Mouse (Mus musculus) cerebellum, adult 2 months (tissue): ENCODE measurements around the gene Dvl1. TPM values are rescaled to one million over a fixed set of nuclear protein-coding genes. Genes with fewer than 3 reads are reported as not detected.

Experiments used
- DNase-seq, 2 experiments: peaks; one replicate each; pipeline ENCODE4 v3.0.0; 2021
- H3K27ac ChIP-seq: fragments of 200-500 bp; 2 replicates; pipeline ENCODE4 v1.5.1; 2012; ENCODE audit warnings: low read length, control low read depth, inconsistent platforms; ENCODE audit not compliant: insufficient read depth
- H3K27me3 ChIP-seq: fragments of 200-500 bp; 2 replicates; pipeline ENCODE4 v1.6.1; 2012; ENCODE audit warnings: inconsistent platforms, mild to moderate bottlenecking, low read length, moderate library complexity; ENCODE audit not compliant: control insufficient read depth, insufficient read depth
- H3K4me1 ChIP-seq: fragments of 200-500 bp; 2 replicates; pipeline ENCODE4 v1.6.1; 2011; ENCODE audit warnings: low read length; ENCODE audit not compliant: control insufficient read depth, insufficient read depth
- H3K4me3 ChIP-seq: fragments of 200-500 bp; replicated peaks from 2 replicates; pipeline ENCODE3; 2011; ENCODE audit warnings: mild to moderate bottlenecking, low read depth, low read length, control low read depth; ENCODE audit not compliant: insufficient read depth
- CTCF ChIP-seq: fragments of 200-500 bp; IDR thresholded peaks from 2 replicates; pipeline ENCODE4 v1.5.1; 2011; ENCODE audit warnings: low read depth, mild to moderate bottlenecking, control low read depth, low read length, moderate library complexity, borderline replicate concordance; ENCODE audit not compliant: insufficient read depth
- POLR2A ChIP-seq: fragments of 200-500 bp; IDR thresholded peaks from 2 replicates; pipeline ENCODE4 v1.6.1; 2011; ENCODE audit warnings: low read length, control low read depth, borderline replicate concordance; ENCODE audit not compliant: insufficient read depth
- WGBS: fragments of 180-500 bp; shearing (Covaris S2); methylation state at CpG from one replicate; pipeline ENCODE4 v1.1.7; 2018; 5-methylcytosine and 5-hydroxymethylcytosine counted together
- polyA plus RNA-seq: library from polyadenylated mRNA; depleted of rRNA; stranded (reverse); fragments of >200 nt; gene quantifications from 2 replicates; pipeline ENCODE4 v1.2.3, GENCODE M21; 2012

The Dvl1 gene
- polyA plus RNA-seq, 1 experiment = 160 TPM

DNA sequence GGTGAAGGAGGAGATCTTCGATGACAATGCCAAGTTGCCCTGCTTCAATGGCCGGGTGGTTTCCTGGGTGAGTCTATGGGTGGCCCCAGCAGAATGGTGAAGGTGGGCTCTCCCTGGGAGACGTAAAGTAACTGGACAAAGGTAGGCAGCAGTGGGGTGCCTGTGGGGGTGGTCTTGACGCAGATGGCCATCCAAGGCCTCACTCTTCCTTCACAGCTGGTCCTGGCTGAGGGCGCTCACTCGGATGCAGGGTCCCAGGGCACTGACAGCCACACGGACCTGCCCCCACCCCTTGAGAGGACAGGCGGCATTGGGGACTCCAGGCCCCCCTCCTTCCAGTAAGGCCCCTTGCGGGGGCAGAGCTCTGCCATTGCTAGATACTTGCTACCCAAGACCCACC, 6.2 kb downstream of the Dvl1 start:
- Histone ChIP-seq H3K27ac (no peak overlapping the region), H3K4me1 (peaks cover 30% of the 10 kb centered on the region), H3K4me3 (no peak overlapping the region), H3K27me3 (no peaks in the 10 kb centered on the region)
- WGBS = 79% methylated on average over 9 of the region's 9 CpGs
- no peak for TF ChIP-seq POLR2A
- no peak for TF ChIP-seq CTCF
- DNase-seq = no peak

GRCm38 (mm10) chr4:155854991-155855390, 7.8 kb downstream of the Dvl1 start:
- H3K27me3 ChIP-seq = no peaks in the 10 kb centered on the region
- TF ChIP-seq POLR2A (no peak), CTCF (no peak)
- DNase-seq = no peak
- peaks cover 23% of the 10 kb centered on the region for H3K4me1 ChIP-seq
- H3K4me3 ChIP-seq = no peak overlapping the region
- WGBS = 95% methylated on average over 12 of the region's 12 CpGs
- H3K27ac ChIP-seq = no peak overlapping the region

DNA sequence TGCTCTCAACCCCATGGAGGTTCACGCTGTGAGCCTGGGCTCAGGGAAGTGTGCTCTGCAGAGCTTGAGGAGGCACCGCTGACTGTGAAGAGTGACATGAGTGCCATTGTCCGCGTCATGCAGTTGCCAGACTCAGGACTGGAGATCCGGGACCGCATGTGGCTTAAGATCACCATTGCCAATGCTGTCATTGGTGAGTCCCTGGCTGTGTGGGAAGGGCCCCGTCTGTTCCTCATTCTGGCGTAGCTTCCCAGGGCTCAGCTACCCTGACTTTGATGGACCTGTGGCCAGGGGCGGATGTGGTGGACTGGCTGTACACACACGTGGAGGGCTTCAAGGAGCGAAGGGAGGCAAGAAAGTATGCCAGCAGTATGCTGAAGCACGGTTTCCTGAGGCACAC, 8.9 kb downstream of the Dvl1 start:
- peaks cover 15% of the 10 kb centered on the region for H3K4me1 ChIP-seq
- H3K27me3 ChIP-seq = no peaks in the 10 kb centered on the region
- DNase-seq = peak; percentile 42 to 63
- TF ChIP-seq POLR2A (no peak), CTCF (no peak)
- H3K27ac ChIP-seq = no peak overlapping the region
- WGBS = 73% methylated on average over 12 of the region's 12 CpGs
- H3K4me3 ChIP-seq = no peak overlapping the region

DNA sequence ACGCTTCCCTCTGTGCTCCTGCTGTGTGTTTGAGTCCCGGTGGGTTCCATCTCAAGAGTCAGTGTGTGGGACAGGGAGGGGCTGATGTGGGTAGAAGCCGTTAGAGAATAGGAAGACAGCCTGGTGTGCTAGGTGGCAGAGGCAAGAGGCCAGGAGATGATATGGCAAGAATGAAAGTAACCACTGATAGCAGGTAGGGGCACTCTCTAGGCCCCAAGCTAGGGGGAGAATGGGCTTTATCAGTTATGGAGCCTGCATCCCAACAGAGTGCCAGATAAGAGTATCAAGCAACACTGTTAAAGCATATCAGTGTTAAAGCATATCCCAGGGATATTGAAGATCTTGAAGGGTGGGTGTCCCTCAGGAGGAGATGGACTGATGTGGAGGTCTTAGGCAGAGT, 9.7 kb downstream of the Dvl1 start:
- peak in 1 of 2 experiments; percentile 13 for DNase-seq
- Histone ChIP-seq H3K4me1 (peaks cover 8% of the 10 kb centered on the region), H3K4me3 (no peak overlapping the region), H3K27ac (no peak overlapping the region), H3K27me3 (no peaks in the 10 kb centered on the region)
- WGBS = 68% methylated on average over 3 of the region's 3 CpGs
- no peak for TF ChIP-seq POLR2A
- TF ChIP-seq CTCF = no peak

DNA sequence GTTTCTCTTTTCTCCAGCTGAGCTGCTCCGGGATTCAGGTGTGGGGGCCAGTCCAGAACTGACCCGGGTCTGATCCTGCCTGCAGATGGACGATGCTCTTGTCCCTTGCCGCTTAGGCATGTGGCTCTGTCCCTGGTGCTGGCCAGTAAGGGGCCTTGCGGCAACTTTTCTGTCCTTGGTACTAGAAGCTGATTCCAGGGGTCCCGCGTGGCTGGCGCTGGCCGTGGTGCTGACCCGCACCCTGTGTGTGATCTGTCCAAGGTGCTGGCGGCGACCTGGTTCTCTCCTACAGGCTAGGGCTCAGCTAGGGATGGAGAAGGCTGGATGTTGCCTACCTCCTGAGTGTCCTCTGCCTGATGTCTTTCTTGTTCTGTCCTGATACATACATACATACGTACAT, 12.1 kb downstream of the Dvl1 start:
- WGBS = 42% methylated on average over 13 of the region's 13 CpGs
- no peaks in the 10 kb centered on the region for H3K27me3 ChIP-seq
- no peak for DNase-seq
- no peak overlapping the region for H3K4me3 ChIP-seq
- no peak overlapping the region for H3K27ac ChIP-seq
- TF ChIP-seq CTCF (no peak), POLR2A (no peak)
- no peaks in the 10 kb centered on the region for H3K4me1 ChIP-seq

DNA sequence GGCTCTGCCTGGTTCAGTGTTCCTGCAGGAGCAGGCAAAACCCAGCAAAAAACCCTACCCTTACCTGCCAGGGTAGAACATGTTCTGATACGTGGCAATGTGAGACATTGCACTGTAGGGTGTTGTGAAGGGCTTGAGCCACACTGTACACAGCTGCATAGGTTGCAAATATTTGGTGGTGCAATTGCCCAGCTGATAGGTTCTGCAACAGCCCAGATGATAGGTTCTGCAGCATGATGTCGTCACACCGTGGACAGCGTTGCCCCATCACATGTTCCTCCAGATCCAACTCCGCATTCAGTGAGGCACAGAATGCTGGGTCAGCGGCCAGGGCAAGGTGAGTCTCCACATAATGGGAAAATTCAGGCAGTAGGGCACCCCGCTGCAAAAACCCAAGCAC, 14.6 kb downstream of the Dvl1 start:
- H3K27ac ChIP-seq = no peak overlapping the region
- H3K4me3 ChIP-seq = no peak overlapping the region
- H3K4me1 ChIP-seq = no peaks in the 10 kb centered on the region
- WGBS = 86% methylated on average over 7 of the region's 7 CpGs
- TF ChIP-seq CTCF = no peak
- TF ChIP-seq POLR2A = no peak
- no peak for DNase-seq
- no peaks in the 10 kb centered on the region for H3K27me3 ChIP-seq

DNA sequence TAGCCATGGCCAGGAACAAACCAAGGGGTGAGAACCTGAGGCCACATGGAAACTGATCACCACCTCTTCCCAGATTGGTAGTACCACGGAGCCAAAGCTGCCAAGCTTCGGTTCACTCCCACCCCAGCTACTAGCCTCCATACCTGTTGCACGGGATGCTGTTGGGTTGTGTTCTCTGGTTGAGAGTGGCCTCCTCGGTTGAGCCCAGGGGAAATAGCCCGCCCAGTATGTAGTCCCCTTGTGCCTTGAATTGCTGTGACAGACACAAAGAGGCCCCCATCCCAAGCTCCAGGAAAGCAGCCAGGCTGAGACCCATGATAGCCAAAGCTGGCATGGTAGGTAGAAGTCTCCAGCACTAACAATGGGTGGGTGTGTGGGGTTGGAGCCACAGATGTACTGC, 15.8 kb downstream of the Dvl1 start, which contains the start of gene Tas1r3:
Gene Tas1r3, minus strand, starts transcription at position 362 of the 400 bp plus-strand sequence.
- 79% methylated on average over 5 of the region's 5 CpGs for WGBS
- no peak within 1 kb of the TSS for H3K4me3 ChIP-seq
- DNase-seq = peak in 1 of 2 experiments; percentile 26
- no peaks in the 10 kb centered on the region for H3K27me3 ChIP-seq
- no peaks in the 10 kb centered on the region for H3K4me1 ChIP-seq
- H3K27ac ChIP-seq = no peak within 1 kb of the TSS
- TF ChIP-seq CTCF = no peak
- no peak for TF ChIP-seq POLR2A

GRCm38 (mm10) chr4:155868614-155869298, 21.6 kb downstream of the Dvl1 start:
- TF ChIP-seq CTCF = no peak
- no peak for TF ChIP-seq POLR2A
- Histone ChIP-seq H3K4me3 (peak overlapping the region; percentile 82), H3K27ac (peak overlapping the region; percentile 6; the same call in 1 of the 2 replicates), H3K4me1 (peaks cover 12% of the 10 kb centered on the region), H3K27me3 (no peaks in the 10 kb centered on the region)
- no peak for DNase-seq
- 6% methylated on average over 22 of the region's 22 CpGs for WGBS
